Mouse (Mus musculus): ENCODE results near the gene Tmem80.

DNA sequence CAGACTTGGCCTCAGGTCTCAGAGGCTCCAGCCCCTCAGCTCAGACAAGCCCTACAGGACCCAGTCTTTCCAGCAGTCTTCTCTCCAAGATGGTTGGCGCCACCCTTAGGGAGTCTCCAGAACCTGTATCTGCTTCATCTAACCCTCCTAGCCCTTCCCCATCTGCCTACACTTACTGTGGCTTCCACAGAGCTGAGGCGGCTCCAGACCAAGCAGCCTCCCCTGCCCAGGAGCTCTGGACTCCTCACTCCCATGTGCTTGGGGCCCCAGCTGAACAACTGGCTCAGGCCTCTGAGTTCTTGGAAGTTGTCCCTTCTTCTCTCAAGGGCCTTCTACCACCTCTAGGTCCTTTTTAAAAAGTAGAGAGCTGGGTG, 36.2 kb downstream of the Tmem80 start:
- no peak for TF ChIP-seq CTCF (IDR thresholded peaks at IDR 0.05; ENCODE audit: insufficient read depth, low read depth, low read length)
- no peak for TF ChIP-seq POLR2A (IDR thresholded peaks at IDR 0.05; ENCODE audit: insufficient read depth, low read depth, low read length)

All from olfactory bulb, adult 2 months (tissue).